Mouse (Mus musculus) limb, embryonic 14.5 days (tissue): ENCODE data around the gene Slc38a7. TPM values are rescaled to one million over a fixed set of nuclear protein-coding genes. Genes with fewer than 3 reads are reported as not detected.
A peak's percentile ranks its signal among the peaks of the same experiment; 100 is the strongest.

ENCODE experiments used
- ATAC-seq: fragments of 200-750 bp; cut with Nextera tagmentation; 2 replicates; pipeline ENCODE4 v1.8.0; 2017; ENCODE audit warnings: low read depth, moderate number of reproducible peaks, moderate TSS enrichment; ENCODE audit not compliant: low FRiP score
- DNase-seq: peaks from one replicate; pipeline ENCODE4 v3.0.0-alpha.2; 2015; ENCODE audit warnings: low spot score
- H3K27ac ChIP-seq: fragments of 300-500 bp; sonication (generic); replicated peaks from 2 replicates; pipeline ENCODE4 v1.5.1; 2014; ENCODE audit warnings: low read depth, mild to moderate bottlenecking, low read length, moderate library complexity, mixed read lengths
- H3K27me3 ChIP-seq: fragments of 300-500 bp; sonication (generic); 2 replicates; pipeline ENCODE4 v1.6.1; 2014; ENCODE audit warnings: low read length, mixed read lengths; ENCODE audit not compliant: control insufficient read depth, insufficient read depth
- H3K36me3 ChIP-seq: fragments of 300-500 bp; sonication (generic); 2 replicates; pipeline ENCODE4 v1.6.1; 2014; ENCODE audit warnings: mild to moderate bottlenecking, low read length, moderate library complexity, mixed read lengths; ENCODE audit not compliant: control insufficient read depth, insufficient read depth
- H3K4me1 ChIP-seq: fragments of 300-500 bp; sonication (generic); 2 replicates; pipeline ENCODE4 v1.6.1; 2014; ENCODE audit warnings: antibody characterized with exemption, low read length, mixed read lengths; ENCODE audit not compliant: control insufficient read depth, insufficient read depth
- H3K4me2 ChIP-seq: fragments of 300-500 bp; sonication (generic); replicated peaks from 2 replicates; pipeline ENCODE4 v1.6.1; 2014; ENCODE audit warnings: low read depth, mild to moderate bottlenecking, low read length, moderate library complexity; ENCODE audit not compliant: severe bottlenecking
- H3K4me3 ChIP-seq: fragments of 300-500 bp; sonication (generic); replicated peaks from 2 replicates; pipeline ENCODE4 v1.5.1; 2014; ENCODE audit warnings: low read length
- H3K9ac ChIP-seq: fragments of 300-500 bp; sonication (generic); 2 replicates; pipeline ENCODE4 v1.6.1; 2014; ENCODE audit warnings: mild to moderate bottlenecking, low read depth, low read length, moderate library complexity; ENCODE audit not compliant: severe bottlenecking
- H3K9me3 ChIP-seq: fragments of 300-500 bp; sonication (generic); 2 replicates; pipeline ENCODE4 v1.6.1; 2016; ENCODE audit warnings: low read length; ENCODE audit not compliant: control insufficient read depth
- POLR2A ChIP-seq: fragments of 200-500 bp; IDR thresholded peaks from 2 replicates; pipeline ENCODE4 v1.8.0; 2012; ENCODE audit warnings: inconsistent platforms, mild to moderate bottlenecking, moderate library complexity, borderline replicate concordance; ENCODE audit not compliant: insufficient read depth, insufficient read length; ENCODE audit errors: extremely low read depth
- WGBS: fragments of 180-500 bp; shearing (Covaris S2); extraction: QIAGEN DNeasy Blood & Tissue Kit; methylation state at CpG from one replicate; pipeline ENCODE4 v1.1.7; 2014; 5-methylcytosine and 5-hydroxymethylcytosine counted together
- polyA plus RNA-seq, 2 experiments: library from polyadenylated mRNA; depleted of rRNA in 1 of 2; stranded (reverse) in 1 of 2; unstranded in 1 of 2; fragments of >200 nt; fragmentation: Nextera tagmentation in 1 of 2; extraction: Ambion mirVana in 1 of 2; gene quantifications; 2 replicates each; pipeline versions ENCODE4 v1.2.1 to v1.2.3; 2012 to 2014

Slc38a7 gene
- polyA plus RNA-seq, 2 experiments: 16.1 to 16.8 TPM

DNA sequence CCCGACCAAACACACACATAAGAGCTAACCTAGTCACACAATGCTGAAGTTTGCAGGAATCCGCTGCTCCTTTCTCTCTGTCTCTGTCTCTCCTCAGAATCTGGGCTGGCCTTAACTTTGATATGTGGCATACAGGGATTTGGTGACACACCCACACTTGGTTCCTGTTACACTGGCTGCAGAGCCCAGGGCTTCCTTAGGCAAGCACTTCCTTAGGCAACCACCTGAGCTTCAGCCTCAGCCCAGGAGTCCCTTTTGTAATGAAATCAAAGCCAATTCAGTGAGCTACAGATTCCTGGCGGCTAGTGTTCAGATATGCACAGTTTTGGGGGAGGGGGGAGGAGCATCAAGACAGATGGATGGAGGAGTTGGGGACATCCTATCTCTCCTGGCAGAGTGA is 35.7 kb downstream of the Slc38a7 start:
- Histone ChIP-seq H3K4me1 (no peaks in the 10 kb centered on the region), H3K9ac (no peak overlapping the region), H3K9me3 (no peaks in the 10 kb centered on the region), H3K4me3 (no peak overlapping the region), H3K27me3 (no peaks in the 10 kb centered on the region), H3K4me2 (no peak overlapping the region), H3K36me3 (no peaks in the 10 kb centered on the region), H3K27ac (no peak overlapping the region)
- WGBS: 66% methylated on average over 3 of the region's 3 CpGs
- DNase-seq: no peak
- no peak for ATAC-seq
- TF ChIP-seq POLR2A: no peak

DNA sequence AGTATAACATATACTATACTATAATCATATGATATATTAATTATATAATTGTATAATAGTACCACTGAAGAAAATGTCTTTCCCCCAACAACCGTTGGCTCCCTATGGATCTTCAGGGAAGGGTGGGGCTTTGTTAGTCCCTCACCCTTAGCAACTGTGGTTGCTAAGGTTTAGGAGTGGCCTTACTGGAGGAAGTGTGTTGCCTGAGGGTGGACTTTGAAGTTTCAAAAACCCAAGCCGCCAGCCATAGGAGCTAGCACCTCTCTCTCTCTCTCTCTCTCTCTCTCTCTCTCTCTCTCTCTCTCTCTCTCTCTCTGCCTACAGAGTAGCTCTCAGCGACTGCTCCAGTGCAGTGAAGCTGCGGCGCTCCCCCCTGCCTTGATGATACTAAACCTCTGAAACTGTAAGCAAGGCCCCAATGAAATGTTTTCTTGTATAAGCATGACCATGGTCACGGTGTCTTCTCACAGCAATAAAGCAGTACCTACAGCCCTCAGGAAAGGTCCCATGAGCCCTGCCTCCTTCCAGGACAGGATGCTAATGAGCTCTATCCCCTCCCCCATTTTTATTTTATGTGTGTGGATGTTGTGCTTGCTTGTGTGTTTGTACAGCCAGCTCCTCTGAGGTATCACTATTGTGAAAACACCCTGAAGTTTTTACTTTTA is 37.2 kb downstream of the Slc38a7 start:
- WGBS: 17% methylated on average over 6 of the region's 6 CpGs
- H3K4me1 ChIP-seq: no peaks in the 10 kb centered on the region
- H3K4me3 ChIP-seq: no peak overlapping the region
- DNase-seq (no peak), ATAC-seq (no peak)
- H3K9me3 ChIP-seq: no peaks in the 10 kb centered on the region
- H3K36me3 ChIP-seq: no peaks in the 10 kb centered on the region
- no peak overlapping the region for H3K27ac ChIP-seq
- H3K4me2 ChIP-seq: no peak overlapping the region
- H3K27me3 ChIP-seq: no peaks in the 10 kb centered on the region
- TF ChIP-seq POLR2A: no peak
- H3K9ac ChIP-seq: no peak overlapping the region

DNA sequence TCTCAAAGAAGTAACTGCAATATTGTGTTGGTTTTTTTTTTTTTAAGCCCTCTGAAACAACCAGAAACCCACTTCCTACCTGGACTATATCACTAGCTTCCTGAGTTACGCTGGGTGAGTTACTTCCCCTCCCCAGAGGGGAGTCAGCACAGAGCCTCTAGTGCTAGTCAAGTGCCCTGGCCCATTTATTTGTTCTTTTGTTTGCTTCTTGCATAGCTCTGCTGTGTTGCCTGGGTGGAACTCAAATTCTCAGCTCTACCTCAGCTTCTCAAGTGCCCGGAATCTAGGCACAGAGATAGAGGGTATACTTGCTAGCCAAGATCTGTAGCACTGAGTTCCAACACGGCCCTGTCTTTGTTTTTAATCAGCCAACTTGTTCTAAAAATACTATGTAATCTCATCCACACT is 43.2 kb downstream of the Slc38a7 start:
- Histone ChIP-seq H3K4me3 (no peak overlapping the region), H3K9me3 (no peaks in the 10 kb centered on the region), H3K27ac (no peak overlapping the region), H3K4me2 (no peak overlapping the region), H3K36me3 (no peaks in the 10 kb centered on the region), H3K9ac (no peak overlapping the region), H3K4me1 (peaks cover 11% of the 10 kb centered on the region), H3K27me3 (no peaks in the 10 kb centered on the region)
- ATAC-seq: no peak
- DNase-seq: no peak
- 66% methylated on average over 3 of the region's 3 CpGs for WGBS
- no peak for TF ChIP-seq POLR2A

DNA sequence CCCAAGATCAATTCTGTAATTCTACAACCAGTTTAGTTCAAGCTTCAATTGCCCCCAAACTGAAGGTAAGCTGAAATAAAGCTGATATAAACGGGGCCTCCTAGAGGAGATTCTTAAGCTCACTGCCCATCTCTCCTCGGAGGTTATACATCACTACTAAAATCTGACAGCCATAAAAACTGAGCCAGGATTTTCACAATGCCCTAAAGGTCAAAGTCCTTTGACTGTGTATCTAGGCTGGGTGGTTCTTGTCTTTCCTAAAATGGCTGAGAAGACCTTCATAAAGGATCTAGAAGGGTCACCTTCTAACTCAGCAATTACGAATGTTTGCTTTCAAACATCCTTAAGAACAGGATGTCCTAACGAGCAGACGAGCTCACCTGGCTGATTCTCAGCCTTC is 44.2 kb downstream of the Slc38a7 start:
- no peak overlapping the region for H3K4me3 ChIP-seq
- ATAC-seq (no peak), DNase-seq (no peak)
- H3K27me3 ChIP-seq: no peaks in the 10 kb centered on the region
- no peaks in the 10 kb centered on the region for H3K36me3 ChIP-seq
- TF ChIP-seq POLR2A: no peak
- 71% methylated on average over 5 of the region's 5 CpGs for WGBS
- H3K4me2 ChIP-seq: no peak overlapping the region
- no peaks in the 10 kb centered on the region for H3K9me3 ChIP-seq
- H3K27ac ChIP-seq: no peak overlapping the region
- H3K9ac ChIP-seq: no peak overlapping the region
- peaks cover 14% of the 10 kb centered on the region for H3K4me1 ChIP-seq

DNA sequence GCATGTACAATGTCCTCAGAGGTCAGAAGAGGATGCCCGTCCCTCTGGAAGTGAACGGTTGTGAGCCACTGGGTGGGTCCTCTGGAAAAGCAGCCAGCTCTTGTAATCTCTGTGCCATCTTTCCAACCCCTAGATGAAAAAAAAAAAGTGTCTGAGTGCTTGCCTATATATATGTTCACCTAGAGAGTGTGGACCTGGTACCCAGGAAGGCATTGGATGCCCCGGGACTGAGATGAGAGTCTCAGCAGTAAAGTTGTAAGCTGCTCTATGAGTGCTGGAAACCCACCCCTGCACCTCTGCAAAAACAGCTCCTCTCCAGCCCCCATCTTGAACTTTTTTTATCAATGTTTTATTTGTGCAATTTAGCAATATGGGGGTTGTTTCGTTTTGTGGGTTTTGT is 44.7 kb downstream of the Slc38a7 start:
- no peak overlapping the region for H3K27ac ChIP-seq
- no peak for DNase-seq
- no peaks in the 10 kb centered on the region for H3K36me3 ChIP-seq
- H3K4me1 ChIP-seq: peaks cover 14% of the 10 kb centered on the region
- 83% methylated on average over 4 of the region's 4 CpGs for WGBS
- no peaks in the 10 kb centered on the region for H3K9me3 ChIP-seq
- H3K4me3 ChIP-seq: no peak overlapping the region
- no peak overlapping the region for H3K9ac ChIP-seq
- TF ChIP-seq POLR2A: no peak
- no peak for ATAC-seq
- no peaks in the 10 kb centered on the region for H3K27me3 ChIP-seq
- no peak overlapping the region for H3K4me2 ChIP-seq

DNA sequence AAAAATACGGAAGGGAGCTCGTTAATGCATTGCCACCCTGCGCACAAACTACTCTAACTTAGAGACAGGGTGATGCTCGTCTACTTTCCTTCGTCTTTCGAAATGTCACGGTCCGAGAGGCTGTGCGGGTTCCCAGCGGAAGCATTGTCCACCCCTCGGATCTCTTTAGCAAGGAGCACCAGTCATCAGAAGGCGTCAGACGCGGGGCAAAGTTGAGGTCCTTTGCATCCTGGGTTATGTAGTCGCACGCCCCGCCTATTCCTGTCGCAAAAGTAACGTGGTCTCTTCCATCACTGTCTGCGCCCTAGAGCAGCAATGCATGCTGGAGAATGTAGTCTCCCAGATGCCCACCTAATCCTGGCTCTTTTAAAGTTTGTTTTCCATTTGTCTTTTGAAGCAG is 45.5 kb downstream of the Slc38a7 start:
- Histone ChIP-seq H3K36me3 (no peaks in the 10 kb centered on the region), H3K9ac (peak overlapping the region; percentile 47), H3K4me2 (peak overlapping the region; percentile 59), H3K9me3 (no peaks in the 10 kb centered on the region), H3K4me1 (peaks cover 14% of the 10 kb centered on the region), H3K4me3 (peak overlapping the region; percentile 100), H3K27me3 (no peaks in the 10 kb centered on the region), H3K27ac (peak overlapping the region; percentile 96)
- TF ChIP-seq POLR2A: no peak; the same call in 1 of the 2 replicates
- ATAC-seq (peak; percentile 93), DNase-seq (peak; percentile 96)
- WGBS: 0% methylated on average over 20 of the region's 20 CpGs
